Mouse (Mus musculus): ENCODE measurements around the gene Tlr6.
A peak's percentile ranks its signal among the peaks of the same experiment; 100 is the strongest.

Tlr6 gene

DNA sequence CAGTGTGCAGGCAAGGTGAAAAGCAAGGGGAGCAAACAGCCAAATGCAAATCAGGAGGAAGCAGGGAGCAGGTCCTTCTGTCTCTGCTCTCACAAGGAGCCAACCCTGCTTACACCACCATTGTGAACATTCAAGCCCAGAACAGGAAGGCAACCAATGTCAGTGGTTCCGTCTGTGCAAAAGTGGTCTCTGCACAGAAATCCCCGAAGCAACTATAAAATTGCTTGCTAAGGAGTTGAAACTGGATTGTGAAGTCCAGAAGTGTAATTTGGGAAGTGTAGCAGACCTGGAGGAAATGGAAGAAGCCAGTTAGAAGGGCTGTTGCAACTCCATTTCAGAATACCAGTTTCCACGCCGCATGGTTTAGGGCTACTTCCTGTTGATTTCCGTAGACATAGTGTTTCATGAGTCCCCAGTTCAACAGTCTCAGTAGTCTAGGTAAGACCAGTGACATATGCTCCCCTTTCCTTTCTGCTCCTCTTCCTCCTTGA lies 37.0 kb downstream of the Tlr6 start:
- no peak for DNase-seq

DNA sequence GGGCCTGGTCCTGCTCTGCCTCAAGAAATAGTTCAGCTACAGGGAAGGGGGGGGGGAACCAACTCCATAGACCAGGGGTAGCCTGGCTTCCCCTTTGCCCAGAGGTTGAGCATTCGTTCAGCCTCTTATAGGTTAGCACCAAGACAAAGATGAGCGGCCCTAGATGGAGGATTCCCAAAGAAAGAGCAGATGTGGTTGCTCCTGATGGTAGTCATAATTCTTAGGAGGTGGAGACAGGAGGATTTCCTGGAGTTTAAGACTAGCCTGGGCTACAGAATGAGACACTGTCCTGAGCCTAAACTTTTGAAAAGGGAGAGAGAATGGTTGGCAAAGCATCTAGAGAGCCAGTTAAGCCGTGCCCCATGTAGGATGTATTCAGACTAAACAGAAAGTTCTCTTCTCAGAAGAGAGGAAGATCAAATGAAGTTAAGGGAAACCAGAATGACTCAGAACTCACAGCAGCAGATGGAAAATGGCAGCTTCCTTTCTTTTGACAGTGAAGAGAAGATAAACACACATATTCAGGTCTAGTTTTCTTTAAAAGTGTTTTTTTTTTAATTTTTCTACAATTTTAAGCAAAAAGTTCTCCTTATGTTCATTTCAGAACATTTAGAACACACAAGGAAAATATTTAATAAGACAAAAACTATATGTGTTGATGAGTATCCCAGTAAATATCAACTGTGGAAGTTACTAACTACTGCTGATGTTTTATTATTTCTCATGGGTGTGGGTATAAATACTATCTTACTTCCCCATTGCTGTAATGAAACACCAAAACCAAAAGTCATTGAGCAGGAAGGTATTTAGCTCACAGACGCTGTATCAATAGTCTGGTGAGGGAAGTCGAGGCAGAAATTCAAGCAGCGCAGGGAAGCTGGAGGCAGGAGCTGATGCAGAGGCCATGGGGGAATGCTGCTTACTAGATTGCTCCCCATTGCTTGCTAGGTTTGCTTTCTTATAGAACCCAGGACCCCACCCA lies 41.0 kb downstream of the Tlr6 start:
- DNase-seq: no peak

DNA sequence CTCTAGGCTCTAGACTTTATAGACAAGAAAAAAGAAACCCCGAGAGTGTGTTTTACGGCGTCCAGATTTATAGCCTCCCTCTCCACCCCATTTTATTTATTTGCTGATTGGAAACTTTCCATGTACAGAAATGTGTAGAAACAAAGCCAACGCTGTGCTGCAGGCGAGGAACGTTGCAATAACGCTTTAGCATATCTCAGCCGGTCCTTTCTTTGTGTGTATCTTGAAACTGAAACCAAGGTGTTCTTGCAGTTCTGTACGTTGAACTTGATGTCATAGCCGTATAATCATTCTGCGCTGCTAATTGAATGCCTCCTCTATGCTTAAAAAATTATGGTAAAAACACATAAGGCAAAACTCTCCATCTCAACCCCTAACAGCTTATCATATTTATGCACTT lies 42.2 kb downstream of the Tlr6 start:
- DNase-seq: no peak

DNA sequence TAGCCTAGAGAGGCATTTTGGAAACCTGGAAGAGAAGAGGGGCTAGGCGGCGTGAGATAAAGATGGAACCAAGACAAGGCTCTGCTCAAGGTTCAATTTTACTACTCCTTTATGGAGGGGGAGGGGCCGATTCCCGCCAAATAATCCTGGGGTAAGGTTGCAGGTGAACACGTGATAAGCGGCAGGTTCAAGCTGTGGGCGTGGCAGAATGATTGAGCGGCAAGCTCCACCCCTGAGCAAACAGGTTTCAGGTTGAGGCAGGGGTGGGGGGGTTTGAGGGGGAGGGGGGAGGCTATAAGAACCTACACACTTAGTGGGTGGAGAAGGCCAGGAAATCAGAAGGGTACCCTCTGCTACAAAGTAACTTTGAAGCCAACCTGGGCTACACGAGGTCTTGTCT lies 42.7 kb downstream of the Tlr6 start:
- no peak for DNase-seq

DNA sequence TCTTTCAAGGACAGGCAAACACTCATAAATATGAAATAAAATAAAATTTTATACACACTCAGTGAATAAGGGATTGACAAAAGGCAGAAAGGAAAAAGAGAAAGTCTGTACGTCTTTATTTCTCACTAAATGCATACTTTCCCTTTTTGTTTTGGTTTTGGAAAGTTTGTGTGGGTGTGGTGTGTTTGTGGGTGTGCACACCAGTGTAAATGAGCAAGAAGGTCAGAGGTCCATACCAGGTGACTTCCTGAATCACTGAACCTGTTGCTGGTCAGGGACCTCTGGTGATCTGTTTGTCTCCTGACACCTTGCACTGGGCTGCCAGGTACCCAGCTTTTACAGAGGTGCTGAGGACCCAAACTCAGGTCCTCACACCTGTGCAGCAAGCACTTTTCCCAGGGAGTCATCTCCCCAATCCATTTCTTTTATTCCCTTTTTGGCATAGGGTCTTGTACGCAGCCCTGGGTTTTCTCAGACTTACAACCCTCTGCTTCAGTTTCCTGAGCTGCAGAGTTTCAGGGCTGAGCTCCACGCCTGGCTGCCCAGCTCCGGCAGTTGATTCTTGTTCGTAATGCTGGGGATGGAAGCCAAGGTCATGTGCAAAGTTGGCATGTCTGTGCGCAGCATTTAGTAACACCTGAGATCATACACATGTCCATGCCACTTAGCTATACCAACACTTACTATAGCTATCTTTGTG lies 51.2 kb downstream of the Tlr6 start:
- peak; percentile 25 for DNase-seq

DNA sequence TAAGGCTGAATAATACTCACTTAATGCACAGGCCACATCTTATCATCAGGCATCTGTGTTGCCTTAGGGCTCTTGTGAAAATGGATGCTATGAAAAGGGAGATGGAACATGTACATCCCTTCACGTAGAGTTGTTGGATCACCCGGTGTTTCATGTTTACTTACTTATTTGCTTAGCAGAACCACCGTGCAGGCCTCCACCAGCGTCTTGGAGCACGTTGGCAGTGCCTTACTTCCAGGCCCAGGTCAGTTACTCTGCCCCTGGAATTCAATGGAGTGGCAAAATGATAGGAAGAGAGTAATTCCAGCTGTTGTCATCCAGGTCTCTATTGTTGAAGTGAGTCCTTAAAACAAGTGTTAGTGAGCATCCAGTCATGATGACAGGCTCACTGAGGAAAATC lies 52.0 kb downstream of the Tlr6 start:
- no peak for DNase-seq

DNA sequence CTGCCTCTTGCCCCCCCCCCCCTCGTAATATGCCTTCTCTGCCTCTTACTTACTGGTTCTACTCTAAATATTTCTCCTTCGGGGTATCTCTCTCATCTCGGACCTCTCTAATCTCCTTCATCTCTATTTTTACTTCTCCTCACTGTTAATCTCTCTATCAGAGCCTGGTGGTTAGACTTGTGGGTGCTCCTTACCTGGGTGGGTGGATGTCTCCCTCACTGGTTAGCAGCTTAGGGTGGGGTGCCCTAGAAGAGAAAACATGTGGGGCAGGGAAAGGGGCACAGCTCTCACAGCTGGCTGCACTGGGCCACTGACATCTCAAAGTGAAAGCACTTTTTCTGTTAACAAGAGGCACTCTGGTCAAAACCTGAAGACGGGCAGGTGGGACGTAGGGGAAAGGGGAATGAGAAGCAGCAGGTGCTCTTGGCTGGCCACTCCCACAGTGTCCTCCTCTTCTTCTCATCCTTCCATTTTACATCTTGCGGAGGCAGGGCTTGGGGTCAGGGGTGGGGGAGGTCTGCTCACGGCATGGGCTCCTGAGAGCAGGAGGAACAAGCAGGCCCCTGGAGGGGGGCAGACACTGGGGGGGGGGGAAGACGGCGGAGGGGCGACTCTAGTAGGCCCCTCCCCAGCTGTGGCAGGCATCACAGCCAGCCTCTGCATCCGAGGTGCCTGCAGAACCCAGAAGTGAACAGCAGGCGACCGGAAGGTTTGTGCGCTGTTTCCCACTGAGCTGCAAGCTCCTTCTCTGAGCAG lies 54.2 kb downstream of the Tlr6 start:
- DNase-seq: no peak
